Mouse (Mus musculus) heart, adult 8-10 months (tissue): Measurements from ENCODE around the gene Rgs7. TPM values are rescaled to one million over a fixed set of nuclear protein-coding genes. Genes with fewer than 3 reads are reported as not detected.

Experiments used
- DNase-seq: peaks from one replicate; pipeline ENCODE4 v3.0.0; 2022; ENCODE audit warnings: low spot score
- total RNA-seq, 4 experiments: library from RNA; stranded (reverse); gene quantifications; 2 replicates each; pipeline ENCODE4 v1.2.4; 2022

Rgs7 gene
- total RNA-seq, 4 experiments from 2014 or later = 0.69 to 1.7 (median 1.3) TPM

- DNase-seq = no peak
Observed at GRCm38 (mm10) chr1:175431356-175432053, 60.8 kb downstream of the Rgs7 start.

GRCm38 (mm10) chr1:175427112-175427511, 65.2 kb downstream of the Rgs7 start:
- no peak for DNase-seq

- no peak for DNase-seq
Observed at GRCm38 (mm10) chr1:175426393-175426792, 65.9 kb downstream of the Rgs7 start.

- DNase-seq = peak; percentile 39
Observed at GRCm38 (mm10) chr1:175420883-175421282, 71.4 kb downstream of the Rgs7 start.

GRCm38 (mm10) chr1:175415728-175416127, 76.6 kb downstream of the Rgs7 start:
- no peak for DNase-seq

GRCm38 (mm10) chr1:175410399-175410798, 81.9 kb downstream of the Rgs7 start:
- no peak for DNase-seq

GRCm38 (mm10) chr1:175391894-175392293, 100.4 kb downstream of the Rgs7 start:
- DNase-seq = no peak

- DNase-seq = no peak
Observed at GRCm38 (mm10) chr1:175389250-175389649, 103.0 kb downstream of the Rgs7 start.

GRCm38 (mm10) chr1:175385581-175386235, 106.6 kb downstream of the Rgs7 start:
- no peak for DNase-seq

- no peak for DNase-seq
Observed at GRCm38 (mm10) chr1:175372571-175372970, 119.7 kb downstream of the Rgs7 start.

- DNase-seq = no peak
Observed at GRCm38 (mm10) chr1:175368062-175368461, 124.2 kb downstream of the Rgs7 start.

GRCm38 (mm10) chr1:175363606-175364005, 128.7 kb downstream of the Rgs7 start:
- no peak for DNase-seq

- peak; percentile 16 for DNase-seq
Observed at GRCm38 (mm10) chr1:175359411-175360366, 132.6 kb downstream of the Rgs7 start.

- no peak for DNase-seq
Observed at GRCm38 (mm10) chr1:175352921-175353320, 139.4 kb downstream of the Rgs7 start.

GRCm38 (mm10) chr1:175346162-175346561, 146.1 kb downstream of the Rgs7 start:
- no peak for DNase-seq

- DNase-seq = no peak
Observed at GRCm38 (mm10) chr1:175336191-175336590, 156.1 kb downstream of the Rgs7 start.

GRCm38 (mm10) chr1:175333041-175333854, 159.1 kb downstream of the Rgs7 start:
- no peak for DNase-seq

- DNase-seq = no peak
Observed at GRCm38 (mm10) chr1:175329934-175330471, 162.3 kb downstream of the Rgs7 start.

- DNase-seq = no peak
Observed at GRCm38 (mm10) chr1:175322781-175323180, 169.5 kb downstream of the Rgs7 start.

GRCm38 (mm10) chr1:175319205-175319604, 173.1 kb downstream of the Rgs7 start:
- DNase-seq = no peak

GRCm38 (mm10) chr1:175317264-175317663, 175.0 kb downstream of the Rgs7 start:
- DNase-seq = no peak
